Mouse (Mus musculus) forebrain, postnatal 0 days (tissue): ENCODE measurements at regions not wholly inside any gene's neighbourhood (a gene's known extent, or its start where the extent isn't known, plus 50 kb on each side); places are given as distances from the start of the nearest gene placed in this dataset.

ENCODE experiments used
- ATAC-seq: fragments of 200-750 bp; cut with Nextera tagmentation; 2 replicates; pipeline ENCODE4 v1.8.0; 2017; ENCODE audit warnings: mild to moderate bottlenecking, moderate library complexity
- DNase-seq: peaks from one replicate; pipeline ENCODE4 v3.0.0-alpha.2; 2015
- H3K27ac ChIP-seq: fragments of 300-500 bp; sonication (generic); 2 replicates; pipeline ENCODE4 v1.5.1; 2014; ENCODE audit warnings: low read depth, mild to moderate bottlenecking, antibody characterized with exemption, low read length, moderate library complexity, mixed read lengths
- H3K27me3 ChIP-seq: fragments of 300-500 bp; sonication (generic); 2 replicates; pipeline ENCODE4 v1.6.1; 2014; ENCODE audit warnings: mild to moderate bottlenecking, low read length, mixed read lengths; ENCODE audit not compliant: insufficient read depth
- H3K36me3 ChIP-seq: fragments of 300-500 bp; sonication (generic); 2 replicates; pipeline ENCODE4 v1.6.1; 2014; ENCODE audit warnings: mild to moderate bottlenecking, moderate library complexity; ENCODE audit not compliant: insufficient read depth
- H3K4me1 ChIP-seq: fragments of 300-500 bp; sonication (generic); 2 replicates; pipeline ENCODE4 v1.6.1; 2014; ENCODE audit warnings: antibody characterized with exemption; ENCODE audit not compliant: insufficient read depth
- H3K4me2 ChIP-seq: fragments of 300-500 bp; sonication (generic); 2 replicates; pipeline ENCODE4 v1.6.1; 2014; ENCODE audit warnings: low read depth, mild to moderate bottlenecking, moderate library complexity
- H3K4me3 ChIP-seq: fragments of 300-500 bp; sonication (generic); 2 replicates; pipeline ENCODE4 v1.5.1; 2014; ENCODE audit warnings: low read depth, low read length, mixed read lengths
- H3K9ac ChIP-seq: fragments of 300-500 bp; sonication (generic); 2 replicates; pipeline ENCODE4 v1.6.1; 2014; ENCODE audit warnings: mild to moderate bottlenecking
- H3K9me3 ChIP-seq: fragments of 300-500 bp; sonication (generic); 2 replicates; pipeline ENCODE4 v1.6.1; 2016; ENCODE audit warnings: low read length
- CTCF ChIP-seq: sonication (generic); IDR thresholded peaks from 2 replicates; pipeline ENCODE4 v1.5.1; 2016; ENCODE audit warnings: antibody characterized with exemption, control low read depth, low read depth
- WGBS: fragments of 180-500 bp; shearing (Covaris S2); extraction: QIAGEN DNeasy Blood & Tissue Kit; methylation state at CpG from one replicate; pipeline ENCODE4 v1.1.7; 2014; 5-methylcytosine and 5-hydroxymethylcytosine counted together

DNA sequence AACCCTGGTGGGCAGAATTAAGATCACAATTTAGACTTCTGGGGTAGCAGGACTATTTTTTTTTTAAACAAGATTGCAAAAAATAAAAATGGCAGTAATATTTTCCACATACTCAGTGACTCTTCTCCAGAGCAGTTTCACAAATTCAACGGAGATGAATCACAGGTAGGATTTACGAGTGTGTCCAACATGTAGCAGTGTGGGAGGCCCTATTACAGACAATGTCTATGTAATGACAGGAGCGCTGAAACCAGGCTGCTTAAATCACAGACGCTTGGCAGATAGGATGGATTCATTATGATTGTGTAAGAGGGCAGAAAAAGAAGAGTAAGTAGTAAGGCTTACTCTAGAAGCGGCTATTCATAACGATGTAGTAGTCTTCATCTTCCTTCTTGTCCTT, 495.0 kb upstream of the Klf4 start:
- no peak for ATAC-seq
- no peaks in the 10 kb centered on the region for H3K27me3 ChIP-seq
- no peak for TF ChIP-seq CTCF
- H3K4me2 ChIP-seq = no peak overlapping the region
- DNase-seq = no peak
- no peaks in the 10 kb centered on the region for H3K9me3 ChIP-seq
- H3K4me3 ChIP-seq = no peak overlapping the region
- H3K36me3 ChIP-seq = no peaks in the 10 kb centered on the region
- H3K27ac ChIP-seq = no peak overlapping the region
- 88% methylated on average over 6 of the region's 6 CpGs for WGBS
- H3K9ac ChIP-seq = no peak overlapping the region
- H3K4me1 ChIP-seq = no peaks in the 10 kb centered on the region

DNA sequence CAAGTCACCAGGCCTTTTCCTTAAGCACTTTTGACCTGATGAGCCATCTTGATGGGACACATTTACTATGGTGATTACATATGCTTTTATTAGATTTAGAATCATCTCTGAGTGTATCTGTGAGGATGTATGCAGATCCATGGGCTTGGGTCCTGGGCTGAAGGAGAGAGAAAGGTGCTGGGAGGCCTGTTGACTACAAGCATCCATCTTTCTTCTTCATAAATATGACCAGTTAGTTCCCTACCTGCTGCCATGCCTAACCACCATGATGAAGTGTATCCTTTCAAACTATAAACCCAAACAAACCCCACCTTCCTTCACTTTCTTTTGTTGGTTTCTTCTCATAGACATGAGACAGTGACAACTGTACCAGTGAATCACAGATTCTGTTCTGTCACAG, 492.2 kb upstream of the Klf4 start:
- Histone ChIP-seq H3K4me2 (no peak overlapping the region), H3K4me3 (no peak overlapping the region), H3K9me3 (no peaks in the 10 kb centered on the region), H3K27me3 (no peaks in the 10 kb centered on the region), H3K4me1 (no peaks in the 10 kb centered on the region), H3K27ac (no peak overlapping the region), H3K36me3 (no peaks in the 10 kb centered on the region), H3K9ac (no peak overlapping the region)
- DNase-seq (no peak), ATAC-seq (no peak)
- no peak for TF ChIP-seq CTCF

DNA sequence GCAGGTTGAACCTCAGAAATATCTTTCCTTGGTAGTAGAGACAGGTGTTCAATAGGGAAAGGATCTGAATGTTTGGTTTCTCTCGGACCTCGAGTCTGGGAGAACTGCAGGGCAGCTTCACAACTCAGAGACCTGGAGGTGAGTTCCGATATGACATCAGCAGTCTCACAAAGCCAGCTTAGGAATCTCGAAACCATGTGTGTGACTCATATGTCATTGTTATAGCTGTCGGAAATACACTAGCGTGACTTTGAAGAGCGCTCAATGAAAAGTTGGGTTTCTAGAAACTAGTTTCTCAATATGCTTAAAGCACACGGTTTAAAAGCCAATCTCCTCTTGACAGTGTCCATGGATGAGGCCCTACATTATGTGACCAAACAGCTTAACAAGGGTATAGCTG, 485.9 kb upstream of the Klf4 start:
- Histone ChIP-seq H3K4me3 (no peak overlapping the region), H3K36me3 (no peaks in the 10 kb centered on the region), H3K9me3 (no peaks in the 10 kb centered on the region), H3K9ac (no peak overlapping the region), H3K27ac (no peak overlapping the region), H3K4me1 (no peaks in the 10 kb centered on the region), H3K27me3 (no peaks in the 10 kb centered on the region), H3K4me2 (no peak overlapping the region)
- no peak for TF ChIP-seq CTCF
- WGBS = 95% methylated on average over 8 of the region's 8 CpGs
- no peak for DNase-seq
- no peak for ATAC-seq

DNA sequence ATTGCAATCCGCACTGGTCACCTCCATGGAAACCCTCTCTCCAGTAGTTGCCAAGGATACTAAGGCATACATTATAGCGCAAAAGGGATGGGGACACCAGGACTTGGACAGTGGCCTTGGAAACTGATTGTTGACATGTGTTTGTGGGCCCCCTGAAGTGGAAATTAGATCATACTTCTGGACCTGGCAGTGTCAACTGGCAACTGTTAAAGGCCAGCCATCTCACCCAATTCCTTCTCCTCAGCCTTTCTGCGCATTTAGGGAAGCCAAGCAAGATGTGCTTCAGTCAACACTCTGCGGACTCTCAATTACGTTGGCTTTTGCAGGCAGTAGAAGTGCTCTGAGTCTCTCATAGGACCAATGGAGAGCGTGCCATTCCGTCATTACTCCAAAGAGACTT, 483.2 kb upstream of the Klf4 start:
- WGBS = 92% methylated on average over 7 of the region's 7 CpGs
- no peak for TF ChIP-seq CTCF
- ATAC-seq (no peak), DNase-seq (no peak)
- Histone ChIP-seq H3K9me3 (no peaks in the 10 kb centered on the region), H3K4me1 (no peaks in the 10 kb centered on the region), H3K27me3 (no peaks in the 10 kb centered on the region), H3K27ac (no peak overlapping the region), H3K9ac (no peak overlapping the region), H3K4me3 (no peak overlapping the region), H3K36me3 (no peaks in the 10 kb centered on the region), H3K4me2 (no peak overlapping the region)

- no peak overlapping the region for H3K9ac ChIP-seq
- no peaks in the 10 kb centered on the region for H3K4me1 ChIP-seq
- no peaks in the 10 kb centered on the region for H3K27me3 ChIP-seq
- no peak overlapping the region for H3K4me2 ChIP-seq
- TF ChIP-seq CTCF = no peak
- no peak for DNase-seq
- 83% methylated on average over 2 of the region's 2 CpGs for WGBS
- ATAC-seq = no peak
- no peak overlapping the region for H3K27ac ChIP-seq
- no peaks in the 10 kb centered on the region for H3K9me3 ChIP-seq
- H3K4me3 ChIP-seq = no peak overlapping the region
- no peaks in the 10 kb centered on the region for H3K36me3 ChIP-seq
These were observed 476.0 kb upstream of the Klf4 start for GRCm38 (mm10) chr4:56008287-56008686.

- WGBS = 35% methylated on average over 5 of the region's 5 CpGs
These were observed 472.0 kb upstream of the Klf4 start for GRCm38 (mm10) chr4:56004227-56004626.

DNA sequence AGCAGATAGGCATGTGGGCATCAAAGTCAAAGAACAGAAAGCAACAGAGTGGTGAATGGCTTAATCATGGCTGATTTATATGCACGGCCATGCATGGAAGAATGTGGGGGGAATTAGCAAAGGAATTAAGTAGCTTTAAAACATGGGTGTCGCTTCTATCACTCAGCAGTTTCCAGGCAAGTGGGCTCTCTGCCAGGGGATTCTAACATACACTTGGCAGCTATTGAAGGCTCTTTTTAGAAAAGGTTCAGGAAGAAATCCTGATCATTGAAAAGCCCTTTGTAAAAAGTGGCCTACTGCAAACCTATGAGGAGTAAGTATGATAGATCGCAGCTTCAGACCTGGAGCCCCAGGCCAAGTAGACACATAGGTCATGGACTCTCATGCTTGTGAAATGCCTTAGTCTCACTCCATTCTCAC, 469.1 kb upstream of the Klf4 start:
- 11% methylated on average over 3 of the region's 3 CpGs for WGBS
- Histone ChIP-seq H3K4me1 (no peaks in the 10 kb centered on the region), H3K36me3 (no peaks in the 10 kb centered on the region), H3K27ac (no peak overlapping the region), H3K4me3 (no peak overlapping the region), H3K4me2 (no peak overlapping the region), H3K9ac (no peak overlapping the region), H3K27me3 (no peaks in the 10 kb centered on the region), H3K9me3 (no peaks in the 10 kb centered on the region)
- ATAC-seq (peak; percentile 66), DNase-seq (peak; percentile 78)
- no peak for TF ChIP-seq CTCF

More at GRCm38 (mm10) chr4:56004227-56004626, 472.0 kb upstream of the Klf4 start:
- no peak for ATAC-seq
- H3K27me3 ChIP-seq = no peaks in the 10 kb centered on the region
- H3K9me3 ChIP-seq = no peaks in the 10 kb centered on the region
- no peaks in the 10 kb centered on the region for H3K36me3 ChIP-seq
- TF ChIP-seq CTCF = no peak
- no peak overlapping the region for H3K27ac ChIP-seq
- H3K4me1 ChIP-seq = no peaks in the 10 kb centered on the region
- DNase-seq = no peak
- H3K9ac ChIP-seq = no peak overlapping the region
- no peak overlapping the region for H3K4me2 ChIP-seq
- H3K4me3 ChIP-seq = no peak overlapping the region

DNA sequence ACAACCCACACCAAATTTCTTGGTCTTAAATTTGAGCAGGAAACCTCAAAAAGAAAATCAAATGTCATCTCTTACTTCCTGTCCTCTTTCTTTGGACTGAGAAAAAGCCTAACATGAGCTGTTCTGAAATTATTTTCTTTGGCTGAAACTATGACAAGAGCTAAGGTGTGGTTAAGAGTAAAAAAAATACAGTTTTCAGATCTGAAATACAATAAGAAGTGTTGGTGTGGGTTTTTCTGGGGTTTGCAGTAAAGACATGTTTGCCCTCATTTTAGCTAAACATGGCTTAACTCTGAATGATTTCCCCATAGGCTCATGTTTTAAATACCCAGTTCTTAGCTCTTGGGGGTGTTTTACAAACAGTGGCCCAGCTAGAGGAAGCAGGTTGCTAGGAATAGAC, 451.8 kb upstream of the Klf4 start:
- Histone ChIP-seq H3K9ac (no peak overlapping the region), H3K27me3 (no peaks in the 10 kb centered on the region), H3K4me2 (no peak overlapping the region), H3K9me3 (no peaks in the 10 kb centered on the region), H3K4me1 (no peaks in the 10 kb centered on the region), H3K27ac (no peak overlapping the region), H3K4me3 (no peak overlapping the region), H3K36me3 (no peaks in the 10 kb centered on the region)
- TF ChIP-seq CTCF = no peak
- ATAC-seq (no peak), DNase-seq (no peak)
